Mouse (Mus musculus) monocyte, adult 5-6 weeks (primary cell): ENCODE data around the gene Pip5k1a. TPM values are rescaled to one million over a fixed set of nuclear protein-coding genes. Genes with fewer than 3 reads are reported as not detected.
"Not testable (repeated sequence)": the region's sequence is repeated elsewhere in the genome, so short reads cannot be mapped to it uniquely, and the experiment has no call there.

Experiments used
- ATAC-seq: fragments of 153-309, 156-312 bp; replicated peaks from 2 replicates; pipeline ENCODE4 v1.8.0; 2017; ENCODE audit warnings: mild to moderate bottlenecking; ENCODE audit not compliant: low TSS enrichment, insufficient number of reproducible peaks, severe bottlenecking, poor library complexity, low FRiP score
- total RNA-seq: library from RNA; stranded (forward); fragments of 200-1000, 200-491, 200-594 nt; gene quantifications from 3 replicates; pipeline ENCODE4 v1.2.3, GENCODE M21; 2017

The Pip5k1a gene
- total RNA-seq, 1 experiment from 2014 or later = 12.2 TPM

GRCm38 (mm10) chr3:95124246-95124645, 17.5 kb upstream of the Pip5k1a start, which contains the start of gene Tmod4:
Gene Tmod4 (plus strand): TSS chr3:95124476.
- ATAC-seq = 0 out of 2 replicates have a peak, but pooled peaks have one; percentile 57

GRCm38 (mm10) chr3:95121580-95121979, 14.8 kb upstream of the Pip5k1a start:
- no peak for ATAC-seq

GRCm38 (mm10) chr3:95117751-95118150, 11.0 kb upstream of the Pip5k1a start:
- ATAC-seq = no peak

GRCm38 (mm10) chr3:95112760-95113159, 6.0 kb upstream of the Pip5k1a start:
- no peak for ATAC-seq

- peak; percentile 93 for ATAC-seq
These were observed 4.4 kb upstream of the Pip5k1a start, which contains the start of gene Vps72 for GRCm38 (mm10) chr3:95110911-95111726. Gene Vps72 (plus strand): TSS chr3:95111022.

GRCm38 (mm10) chr3:95107898-95108297, 1.2 kb upstream of the Pip5k1a start:
- ATAC-seq = no peak

GRCm38 (mm10) chr3:95107308-95107707, 578 bp upstream of the Pip5k1a start:
- not testable (repeated sequence) for ATAC-seq

- 0 out of 2 replicates have a peak, but pooled peaks have one; percentile 9 for ATAC-seq
These were observed 968 bp downstream of the Pip5k1a start for GRCm38 (mm10) chr3:95105586-95106337.

GRCm38 (mm10) chr3:95105121-95105520, 1.6 kb downstream of the Pip5k1a start:
- no peak for ATAC-seq

- no peak for ATAC-seq
These were observed 5.9 kb downstream of the Pip5k1a start for GRCm38 (mm10) chr3:95100854-95101253.

GRCm38 (mm10) chr3:95088071-95088470, 18.7 kb downstream of the Pip5k1a start:
- ATAC-seq = no peak

- ATAC-seq = no peak
These were observed 35.1 kb downstream of the Pip5k1a start for GRCm38 (mm10) chr3:95071606-95072005.

- ATAC-seq = no peak
These were observed 40.2 kb downstream of the Pip5k1a start for GRCm38 (mm10) chr3:95066570-95066969.

- ATAC-seq = no peak
These were observed 40.6 kb downstream of the Pip5k1a start for GRCm38 (mm10) chr3:95066095-95066494.

GRCm38 (mm10) chr3:95065553-95065952, 41.2 kb downstream of the Pip5k1a start:
- no peak for ATAC-seq

GRCm38 (mm10) chr3:95063741-95064140, 43.0 kb downstream of the Pip5k1a start:
- ATAC-seq = no peak

- no peak for ATAC-seq
These were observed 48.7 kb downstream of the Pip5k1a start for GRCm38 (mm10) chr3:95058078-95058477.

GRCm38 (mm10) chr3:95056275-95056674, 50.5 kb downstream of the Pip5k1a start:
- no peak for ATAC-seq

GRCm38 (mm10) chr3:95054481-95055260, 52.1 kb downstream of the Pip5k1a start:
- ATAC-seq = no peak
